Mouse (Mus musculus): ENCODE measurements around the gene Tmtc2.

DNA sequence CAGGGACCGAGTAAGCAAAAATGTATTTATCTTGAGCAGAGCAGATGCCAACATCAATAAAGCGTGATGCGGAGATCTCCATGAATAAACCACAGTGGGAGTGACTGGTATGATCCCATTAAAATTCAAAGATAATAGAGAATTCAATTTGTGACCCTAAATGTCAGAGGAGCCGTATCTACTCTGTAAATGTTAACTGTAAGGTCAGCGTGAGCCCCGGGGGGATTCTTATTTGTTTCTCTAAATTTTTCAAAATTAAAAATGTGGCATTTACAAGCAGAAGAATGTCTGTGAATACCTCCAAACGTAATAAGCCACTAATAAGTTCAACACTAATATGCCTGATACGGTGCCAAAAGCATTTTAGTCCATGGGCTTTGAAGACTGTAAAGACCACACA lies 120.8 kb downstream of the Tmtc2 start:
- TF ChIP-seq CTCF (IDR thresholded peaks at IDR 0.05) (no peak), EP300 (IDR thresholded peaks at IDR 0.05) (no peak)

All from lung, postnatal 0 days (tissue).